Mouse (Mus musculus) spleen, adult 2 months (tissue): Measurements from ENCODE around the gene Zbtb46.

Experiments used
- CTCF ChIP-seq: fragments of 200-500 bp; IDR thresholded peaks from 2 replicates; pipeline ENCODE4 v1.5.1; 2011; ENCODE audit warnings: mild to moderate bottlenecking, inconsistent platforms; ENCODE audit not compliant: insufficient read depth, insufficient read length, insufficient replicate concordance; ENCODE audit errors: extremely low read depth
- POLR2A ChIP-seq: fragments of 200-500 bp; IDR thresholded peaks from 2 replicates; pipeline ENCODE4 v1.6.1; 2011; ENCODE audit warnings: low read depth, low read length, inconsistent platforms

DNA sequence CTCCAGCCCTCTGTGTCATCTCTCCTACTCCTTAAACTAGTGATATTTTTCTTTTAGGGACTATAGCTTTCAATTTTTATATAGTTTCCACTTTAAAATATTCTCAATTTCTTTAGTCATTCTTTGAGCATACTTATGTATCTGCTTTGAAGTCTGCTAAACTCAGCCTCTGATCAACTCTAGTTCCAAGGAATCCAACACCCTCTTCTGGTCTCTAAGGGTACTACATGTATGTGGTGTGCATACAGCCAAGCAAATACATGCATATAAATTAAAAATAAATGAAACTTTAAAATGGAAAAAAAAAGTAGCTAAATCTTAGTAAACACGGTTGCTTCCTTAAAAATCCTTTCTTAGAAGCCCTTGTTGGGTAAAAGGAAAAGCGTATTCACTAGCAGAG is 83.4 kb downstream of the Zbtb46 start:
- TF ChIP-seq CTCF (no peak), POLR2A (no peak)
